Mouse (Mus musculus) mature B cell (primary cell): ENCODE results near the gene Dio1.

Experiments used
- in situ Hi-C: fragments of 300-500 bp; cut with MboI; formaldehyde crosslinking; loops from 2 replicates; pipeline ENCODE4 v1.14.3; 2019

Gene Dio1

DNA sequence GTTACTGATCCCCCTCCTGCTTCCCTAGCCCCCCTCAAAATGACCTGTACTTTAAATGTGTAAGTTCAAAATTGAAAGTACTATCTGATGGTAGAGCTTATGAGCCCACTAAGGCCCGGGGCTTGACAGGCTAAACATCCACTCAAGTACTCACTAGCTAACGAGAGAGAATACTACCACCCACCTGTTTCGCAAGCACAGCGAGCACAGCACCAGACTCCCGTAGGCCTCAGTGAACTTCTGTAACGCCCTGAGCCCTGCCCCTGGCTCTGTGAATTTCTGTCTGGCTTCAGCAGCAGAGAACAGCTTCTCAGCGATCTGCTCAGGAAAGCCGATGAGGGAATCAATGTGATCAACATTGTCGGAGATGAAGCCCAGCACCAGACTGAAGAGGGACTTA lies 59.9 kb downstream of the Dio1 start:
- in situ Hi-C loops = loop anchor here (10.0 kb wide), 1 partner anchor 98 kb away; no protein-coding TSS in a partner anchor

DNA sequence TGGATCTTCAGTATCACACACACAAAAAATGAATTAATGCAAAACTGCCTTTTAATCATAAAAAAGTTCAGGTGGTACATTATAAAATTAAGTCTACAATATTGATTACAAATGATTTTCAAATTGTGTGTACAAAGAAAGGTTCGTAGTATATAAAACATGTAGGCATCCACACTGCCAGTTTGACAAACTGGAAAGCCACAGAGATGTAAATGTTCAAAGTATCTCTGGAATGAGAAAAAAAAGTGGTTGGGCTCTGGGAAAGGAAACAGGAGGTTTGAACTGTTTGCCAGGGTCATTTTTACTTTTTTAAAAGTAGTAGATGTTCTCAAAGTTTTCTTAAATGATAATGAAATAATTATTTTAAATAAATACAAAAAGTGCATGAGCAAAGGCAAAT lies 60.9 kb downstream of the Dio1 start:
- in situ Hi-C loops = loop anchor here (10.0 kb wide), 1 partner anchor 99 kb away; no protein-coding TSS in a partner anchor

GRCm38 (mm10) chr4:107245368-107245767 lies 61.6 kb downstream of the Dio1 start:
- in situ Hi-C loops = loop anchor here (10.0 kb wide), 1 partner anchor 99 kb away; no protein-coding TSS in a partner anchor

- in situ Hi-C loops = loop anchor here (10.0 kb wide), 1 partner anchor 101 kb away; no protein-coding TSS in a partner anchor
Observed at GRCm38 (mm10) chr4:107243365-107244333, 63.3 kb downstream of the Dio1 start.
